Mouse (Mus musculus): ENCODE measurements around the gene Sprr2b.
"Not testable (repeated sequence)": the region's sequence is repeated elsewhere in the genome, so short reads cannot be mapped to it uniquely, and the experiment has no call there.

Sprr2b gene

GRCm38 (mm10) chr3:92316320-92316719 is at the start of gene Sprr2b:
Gene Sprr2b, plus strand, starts transcription at chr3:92316620.
- no peak for DNase-seq

GRCm38 (mm10) chr3:92271414-92271985 is 44.9 kb upstream of the Sprr2b start:
- DNase-seq: not testable (repeated sequence)

GRCm38 (mm10) chr3:92273504-92273903 is 42.9 kb upstream of the Sprr2b start:
- not testable (repeated sequence) for DNase-seq

- not testable (repeated sequence) for DNase-seq
Measured at GRCm38 (mm10) chr3:92274018-92274417, 42.4 kb upstream of the Sprr2b start.

GRCm38 (mm10) chr3:92279663-92280062 is 36.8 kb upstream of the Sprr2b start:
- DNase-seq: not testable (repeated sequence)

GRCm38 (mm10) chr3:92280963-92281606 is 35.3 kb upstream of the Sprr2b start:
- DNase-seq: not testable (repeated sequence)

GRCm38 (mm10) chr3:92285101-92285500 is 31.3 kb upstream of the Sprr2b start, which contains the start of gene Sprr2a3:
Gene Sprr2a3, plus strand, starts transcription at chr3:92285417.
- DNase-seq: not testable (repeated sequence)

- DNase-seq: not testable (repeated sequence)
Measured at GRCm38 (mm10) chr3:92288489-92288888, 27.9 kb upstream of the Sprr2b start.

- DNase-seq: no peak
Measured at GRCm38 (mm10) chr3:92307406-92307805, 9.0 kb upstream of the Sprr2b start.

GRCm38 (mm10) chr3:92317384-92317783 is 964 bp downstream of the Sprr2b start:
- DNase-seq: no peak

GRCm38 (mm10) chr3:92336278-92336677 is 19.9 kb downstream of the Sprr2b start:
- DNase-seq: no peak

GRCm38 (mm10) chr3:92338840-92339239 is 22.4 kb downstream of the Sprr2b start, which contains the start of gene Sprr2d:
Gene Sprr2d, plus strand, starts transcription at chr3:92339140.
- no peak for DNase-seq

GRCm38 (mm10) chr3:92351843-92352242 is 35.4 kb downstream of the Sprr2b start, which contains the start of gene Sprr2e:
Gene Sprr2e, plus strand, starts transcription at chr3:92352143.
- no peak for DNase-seq

GRCm38 (mm10) chr3:92361619-92362018 is 45.2 kb downstream of the Sprr2b start:
- no peak for DNase-seq

- DNase-seq: no peak
Measured at GRCm38 (mm10) chr3:92364887-92365286, 48.5 kb downstream of the Sprr2b start, which contains the start of gene Sprr2f. Gene Sprr2f, plus strand, starts transcription at chr3:92365187.
